Mouse (Mus musculus) telencephalon, adult 2 months (tissue): ENCODE results near the gene Chn1.
A peak's percentile ranks its signal among the peaks of the same experiment; 100 is the strongest.

ENCODE experiments used
- DNase-seq: peaks from one replicate; pipeline ENCODE4 v3.0.0-alpha.2; 2011; ENCODE audit warnings: low read depth, low spot score

The Chn1 gene

GRCm38 (mm10) chr2:73636387-73636786 lies 138.8 kb downstream of the Chn1 start:
- no peak for DNase-seq

GRCm38 (mm10) chr2:73631816-73632215 lies 143.3 kb downstream of the Chn1 start:
- no peak for DNase-seq

DNA sequence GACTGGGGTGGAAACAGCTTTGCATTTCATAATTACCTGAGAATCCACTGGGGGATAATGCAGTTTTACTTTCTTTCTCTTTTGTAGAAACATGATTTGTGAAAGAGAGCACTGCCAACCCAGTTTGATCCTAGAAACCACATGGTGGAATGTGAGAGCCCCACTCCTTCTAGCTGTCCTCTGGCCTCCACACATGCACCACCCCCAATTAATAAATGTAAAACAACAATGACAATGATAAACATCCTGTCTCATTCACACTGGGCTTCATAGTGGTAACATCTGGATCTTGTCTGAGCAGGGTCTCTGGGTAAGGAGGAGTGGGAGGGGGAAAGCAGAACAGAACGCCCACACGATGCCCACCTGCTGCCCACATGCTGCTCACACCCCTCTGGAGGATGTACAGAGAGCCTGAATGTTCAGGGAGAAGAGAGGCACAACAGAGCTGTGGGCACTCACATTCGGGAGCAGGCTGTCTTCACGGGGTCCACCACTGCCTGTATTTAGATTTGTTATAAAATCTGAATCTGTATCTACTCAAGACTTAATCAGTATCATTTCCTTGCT lies 156.6 kb downstream of the Chn1 start:
- DNase-seq: no peak

GRCm38 (mm10) chr2:73616434-73617057 lies 158.6 kb downstream of the Chn1 start:
- DNase-seq: no peak

- no peak for DNase-seq
Measured at GRCm38 (mm10) chr2:73615456-73615855, 159.7 kb downstream of the Chn1 start.

- DNase-seq: peak; percentile 58
Measured at GRCm38 (mm10) chr2:73614303-73614702, 160.8 kb downstream of the Chn1 start.

- no peak for DNase-seq
Measured at GRCm38 (mm10) chr2:73612941-73613340, 162.2 kb downstream of the Chn1 start.

DNA sequence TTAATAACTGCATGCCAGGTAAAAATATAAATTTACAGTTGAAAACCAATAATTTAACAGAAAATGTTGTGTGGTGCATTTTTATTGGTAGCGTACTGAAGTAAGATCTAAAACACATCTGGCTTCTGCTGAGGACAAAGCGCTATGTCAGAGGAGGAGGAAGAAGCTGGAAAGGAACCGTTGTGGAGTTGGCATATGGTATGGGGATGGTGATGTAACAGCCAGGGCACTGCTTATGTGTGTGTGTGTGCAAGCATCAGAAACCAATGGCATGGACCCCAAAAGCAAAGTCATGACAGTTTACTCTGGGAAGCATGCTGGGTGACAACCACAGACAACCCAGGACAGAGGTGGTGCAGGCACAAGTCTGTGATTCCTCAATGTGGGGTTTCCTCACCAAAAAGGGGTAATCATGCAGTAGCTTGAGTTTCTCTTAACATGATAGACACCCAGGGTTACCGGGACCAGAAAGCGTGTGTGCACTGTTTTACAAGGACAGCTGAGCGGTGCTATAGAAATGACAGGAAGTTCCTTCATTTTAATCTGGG lies 162.7 kb downstream of the Chn1 start:
- DNase-seq: no peak

DNA sequence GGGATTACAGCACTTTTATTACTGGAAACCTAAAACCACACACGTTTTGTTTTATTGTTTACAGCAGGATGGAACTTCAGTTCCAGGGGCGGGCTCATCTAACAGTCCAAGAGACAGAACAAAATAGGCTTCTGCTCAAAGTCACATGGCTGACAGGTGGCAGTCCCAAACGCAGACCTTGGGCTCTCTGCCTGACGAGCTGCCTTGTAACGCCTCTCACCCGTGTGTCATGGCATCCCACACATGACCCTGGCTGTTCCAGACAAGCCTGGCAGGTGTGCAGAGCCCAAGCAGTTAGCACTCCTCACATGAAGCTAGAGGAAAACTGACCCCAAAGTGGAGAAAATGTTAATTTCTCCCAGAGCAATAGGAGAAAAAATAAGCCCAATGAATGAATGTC lies 163.3 kb downstream of the Chn1 start:
- DNase-seq: no peak

DNA sequence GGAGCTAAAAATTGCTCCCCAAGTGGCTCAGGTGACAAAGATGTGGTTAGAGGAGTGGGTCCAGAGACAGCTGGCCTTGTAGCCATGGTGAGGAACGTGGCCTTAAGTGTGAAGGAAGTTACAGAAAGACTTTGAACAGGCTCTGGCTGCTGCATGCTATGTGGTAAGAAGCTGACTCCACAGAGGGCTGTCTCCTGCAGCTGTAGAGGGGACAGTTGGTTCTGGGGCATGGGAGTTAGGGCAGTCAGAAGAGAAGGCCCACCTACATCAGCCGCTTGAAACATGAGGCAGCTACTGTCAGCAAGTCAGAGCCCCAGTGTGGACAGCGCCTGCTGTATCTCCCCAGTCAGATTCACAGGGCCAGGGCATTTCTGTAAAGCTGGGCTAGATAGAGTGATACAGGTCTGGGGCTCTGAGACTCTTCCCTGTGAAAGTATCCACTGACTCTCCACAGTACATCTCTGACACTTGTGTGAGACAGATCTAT lies 165.4 kb downstream of the Chn1 start:
- DNase-seq: no peak

DNA sequence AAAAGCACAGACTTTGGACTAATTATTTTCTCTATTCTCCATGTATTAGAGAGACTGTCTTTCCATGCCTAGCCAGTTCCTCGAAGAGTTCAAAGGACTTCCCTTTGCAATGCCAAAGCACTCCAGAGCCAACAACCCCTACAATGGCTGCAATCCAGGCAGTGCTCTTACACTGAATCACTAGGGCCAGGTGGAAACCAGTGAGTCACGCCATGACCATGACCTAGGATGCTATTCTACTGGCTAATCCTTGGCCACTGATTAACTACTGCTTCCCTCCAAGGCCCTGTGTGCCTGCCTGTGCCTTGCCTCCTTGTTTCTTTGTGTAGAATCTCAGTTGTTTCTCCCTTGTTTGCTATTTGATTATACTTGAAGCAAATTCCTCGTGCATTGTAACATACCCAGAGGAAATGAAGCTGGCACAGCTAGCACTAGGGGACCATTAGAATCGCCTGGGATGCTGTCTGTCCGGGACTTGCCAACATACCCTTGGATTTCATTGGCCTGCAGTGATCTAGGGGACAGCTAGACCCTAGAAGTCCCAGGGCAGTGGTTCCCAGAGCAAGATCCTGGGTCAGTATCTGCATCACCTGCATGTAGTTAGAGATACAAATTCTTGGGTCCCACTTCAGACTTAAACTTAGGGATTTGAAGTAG lies 166.0 kb downstream of the Chn1 start:
- DNase-seq: no peak

DNA sequence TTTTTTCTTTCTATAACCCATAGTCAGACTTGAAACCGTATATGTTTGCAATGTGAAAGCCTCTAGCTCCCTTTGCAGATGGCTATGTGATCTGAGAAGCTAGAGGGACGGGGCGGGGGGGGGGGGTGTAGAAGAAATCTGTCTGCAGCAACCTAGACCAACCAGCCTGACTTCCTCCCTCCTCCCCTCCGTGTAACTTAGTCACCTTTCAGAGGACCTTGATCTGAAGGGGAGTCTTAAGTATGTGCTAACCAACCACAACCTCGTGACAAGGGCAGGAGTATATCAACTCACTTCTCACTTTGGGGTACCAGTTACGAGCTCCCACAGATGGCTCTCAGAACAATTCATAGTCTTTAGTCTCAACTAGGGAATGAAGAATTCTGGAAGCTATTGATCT lies 166.8 kb downstream of the Chn1 start:
- no peak for DNase-seq

DNA sequence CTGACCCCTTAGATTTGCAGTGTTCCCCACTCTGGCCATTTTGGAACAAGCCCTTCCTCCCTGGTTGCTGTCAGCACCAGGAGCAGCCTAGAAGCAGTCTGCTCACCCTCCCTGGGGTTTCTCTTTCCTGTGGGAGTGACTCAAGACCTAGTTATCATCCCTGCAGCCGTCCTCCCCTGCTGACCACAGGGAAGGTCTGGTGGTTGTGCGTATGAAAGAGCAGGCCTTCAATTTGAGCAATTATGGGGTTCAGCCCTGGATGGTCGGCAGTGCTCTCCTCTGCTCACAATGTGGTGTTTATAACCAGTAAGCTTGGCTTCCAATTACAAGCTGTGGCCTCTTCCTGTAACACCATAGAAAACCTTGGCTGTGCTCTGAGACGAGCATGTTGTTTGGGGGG lies 167.5 kb downstream of the Chn1 start:
- DNase-seq: no peak

- DNase-seq: no peak
Measured at GRCm38 (mm10) chr2:73607146-73607545, 168.0 kb downstream of the Chn1 start.

- DNase-seq: no peak
Measured at GRCm38 (mm10) chr2:73606616-73607015, 168.5 kb downstream of the Chn1 start.

DNA sequence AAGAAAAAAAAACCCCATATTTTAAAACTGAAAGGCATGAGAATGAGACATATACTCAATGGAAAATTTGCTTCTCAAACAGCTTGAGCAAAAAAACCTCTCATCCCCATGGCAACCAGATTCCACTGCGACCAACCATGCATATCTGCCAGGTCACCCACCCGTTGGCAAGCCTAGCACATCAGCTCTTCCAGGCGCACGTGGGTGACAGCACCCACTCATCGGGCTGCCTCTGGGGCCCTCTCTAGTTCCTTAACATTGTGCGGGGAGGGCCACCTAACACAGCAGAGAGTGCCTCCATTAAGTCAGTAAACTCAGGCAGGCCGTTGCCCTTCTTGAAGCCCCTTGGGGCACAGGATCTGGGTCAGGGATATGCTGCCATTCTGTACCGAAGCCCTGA lies 170.1 kb downstream of the Chn1 start:
- peak; percentile 97 for DNase-seq

DNA sequence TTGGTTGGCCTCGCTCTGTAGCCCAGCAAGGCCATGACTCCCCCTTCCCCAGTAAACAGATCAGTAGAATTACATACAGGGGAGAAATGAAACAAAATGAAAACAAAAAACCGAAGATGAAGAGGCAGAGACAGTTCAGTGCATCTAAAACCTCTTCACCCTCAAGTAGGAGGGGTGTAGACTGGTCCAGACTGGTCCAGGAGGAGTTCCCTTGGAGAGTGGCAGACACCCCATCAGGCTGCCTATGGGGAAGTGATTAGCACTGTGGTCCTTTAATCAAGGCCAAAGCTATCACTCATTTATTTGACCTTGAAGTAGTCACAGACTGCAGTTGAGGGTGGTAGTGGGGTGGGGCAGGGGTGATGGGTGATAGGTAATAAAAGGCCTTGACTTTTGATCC lies 170.6 kb downstream of the Chn1 start:
- DNase-seq: no peak

DNA sequence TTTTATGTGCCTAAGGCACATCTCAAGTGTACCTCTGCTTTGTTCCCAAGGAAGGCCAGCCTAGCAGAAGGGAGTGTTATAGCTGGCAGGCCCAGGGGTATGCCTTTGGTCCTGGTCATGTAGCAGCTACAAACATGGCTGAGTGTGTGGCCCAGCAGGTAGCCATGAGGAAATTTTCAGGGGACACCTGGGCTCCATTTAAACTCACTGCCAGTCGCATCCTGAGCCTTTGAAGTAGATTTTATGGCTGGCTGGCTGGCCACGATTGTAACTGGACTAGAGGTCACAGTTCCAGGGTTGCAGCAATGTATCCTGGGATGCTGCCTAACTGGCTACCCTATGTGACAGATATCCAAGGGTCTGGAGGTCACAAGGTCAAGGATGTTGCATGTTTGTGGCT lies 174.5 kb downstream of the Chn1 start:
- no peak for DNase-seq

- DNase-seq: no peak
Measured at GRCm38 (mm10) chr2:73597772-73598171, 177.4 kb downstream of the Chn1 start.

- DNase-seq: peak; percentile 98
Measured at GRCm38 (mm10) chr2:73596786-73597185, 178.4 kb downstream of the Chn1 start.

GRCm38 (mm10) chr2:73596326-73596725 lies 178.8 kb downstream of the Chn1 start:
- no peak for DNase-seq

DNA sequence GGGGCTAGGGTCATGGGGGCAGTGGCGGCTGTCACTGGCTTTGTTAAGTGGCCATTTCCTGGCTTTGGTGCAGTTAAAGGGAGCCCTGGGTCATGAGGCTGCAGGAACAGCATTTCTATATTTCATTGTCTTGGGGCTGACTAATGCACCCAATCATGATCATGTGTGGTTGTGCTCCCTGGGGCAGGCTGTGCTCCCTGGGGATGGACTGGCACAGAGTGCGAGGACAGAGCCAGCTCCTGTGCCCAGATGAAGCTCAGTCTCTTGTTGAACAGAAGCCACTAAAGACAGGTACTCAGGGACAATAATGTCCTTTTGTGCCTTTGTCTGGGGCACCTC lies 182.1 kb downstream of the Chn1 start:
- no peak for DNase-seq
